Comparison of ENCODE assay signal across 30 mouse cellular contexts in the genomic region with DNA sequence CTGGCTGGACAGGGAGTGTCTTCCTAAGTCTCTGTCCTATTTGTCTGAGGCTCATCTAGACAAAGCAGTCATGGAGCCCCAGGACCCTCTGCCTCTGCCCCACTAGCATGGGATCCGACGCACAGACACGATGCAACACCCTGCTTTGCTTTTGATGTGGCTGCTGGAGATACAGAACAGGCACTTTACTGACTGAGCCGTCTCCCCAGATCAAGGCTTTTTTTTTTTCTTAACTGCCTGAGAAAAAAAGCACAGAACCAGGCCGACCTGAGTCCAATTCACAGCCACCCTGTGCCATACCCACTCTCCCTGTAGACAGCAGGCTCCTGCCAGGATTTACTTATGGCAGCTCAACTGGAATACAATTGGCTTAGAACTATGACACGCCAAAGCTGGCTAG. TPM values are rescaled to one million over a fixed set of nuclear protein-coding genes. Genes with fewer than 3 reads are reported as not detected.
A peak's percentile ranks its signal among the peaks of the same experiment; 100 is the strongest.
DNase-seq lines count a peak whose midpoint lies in the region; ATAC-seq lines count a peak whose summit lies in the region.
"Had no signal": no experiment of that assay in that cellular context is flagged by ENCODE, and none has a peak within 500 bp of the region (broad histone marks: within the 10 kb centered on the region; RNA-seq: fewer than 3 reads in every experiment).

No protein-coding gene starts in this region.

- WGBS in forebrain, embryonic 12.5 days, result 80% methylated on average over 6 of the region's 6 CpGs
- WGBS in forebrain, embryonic 11.5 days, result 90% methylated on average over 6 of the region's 6 CpGs
- 78% methylated on average over 6 of the region's 6 CpGs for WGBS in midbrain, embryonic 13.5 days
- 86% methylated on average over 6 of the region's 6 CpGs for WGBS in midbrain, embryonic 11.5 days

- no peaks in the 10 kb centered on the region for H3K27me3 ChIP-seq in forebrain, embryonic 12.5 days
- no peaks in the 10 kb centered on the region for H3K27me3 ChIP-seq in forebrain, embryonic 11.5 days (ENCODE audit: control insufficient read depth, insufficient read depth, low read length)
- no peaks in the 10 kb centered on the region for H3K27me3 ChIP-seq in midbrain, embryonic 13.5 days
- H3K27me3 ChIP-seq in midbrain, embryonic 11.5 days (ENCODE audit: control insufficient read depth, insufficient read depth, low read length), result no peaks in the 10 kb centered on the region
- H3K27me3 ChIP-seq: embryonic facial prominence, embryonic 15.5 days; heart, embryonic 13.5 days; intestine, embryonic 15.5 days; liver, embryonic 12.5 days; midbrain, embryonic 12.5 days; stomach, embryonic 15.5 days had no signal

- H3K9me3 ChIP-seq in forebrain, embryonic 12.5 days, result no peaks in the 10 kb centered on the region
- no peaks in the 10 kb centered on the region for H3K9me3 ChIP-seq in forebrain, embryonic 11.5 days (ENCODE audit: control insufficient read depth, low read length)
- H3K9me3 ChIP-seq in midbrain, embryonic 13.5 days, result no peaks in the 10 kb centered on the region
- H3K9me3 ChIP-seq in midbrain, embryonic 11.5 days (ENCODE audit: control insufficient read depth, low read length), result no peaks in the 10 kb centered on the region
- H3K9me3 ChIP-seq: embryonic facial prominence, embryonic 10.5 days; embryonic facial prominence, embryonic 15.5 days; heart, embryonic 13.5 days; intestine, embryonic 15.5 days; liver, embryonic 12.5 days; midbrain, embryonic 12.5 days; stomach, embryonic 15.5 days had no signal

- no peak for DNase-seq in forebrain, embryonic 11.5 days (ENCODE audit: low spot score)
- DNase-seq in midbrain, embryonic 11.5 days (ENCODE audit: low spot score, missing footprints), result no peak
- DNase-seq in thymus, postnatal 0 days (ENCODE audit: low spot score), result peak; percentile 70
- DNase-seq in kidney, adult 18-20 months, result no peak
- DNase-seq in kidney, postnatal 25 days, result no peak
- DNase-seq: adrenal gland, adult 2 months; adrenal gland, postnatal 36 days; cerebellum, adult 2 months; cerebellum, postnatal 14 days; gastrocnemius, adult 2 months; gastrocnemius, postnatal 36 days; heart, adult 18-20 months; heart, postnatal 10 days; kidney, adult 8-10 months; liver, postnatal 0 days; lung, postnatal 36 days; right cerebral cortex, postnatal 25 days had no signal

- no peak overlapping the region for H3K4me2 ChIP-seq in forebrain, embryonic 12.5 days
- no peak overlapping the region for H3K4me2 ChIP-seq in forebrain, embryonic 11.5 days (ENCODE audit: low read depth, low read length, severe bottlenecking)
- no peak overlapping the region for H3K4me2 ChIP-seq in midbrain, embryonic 13.5 days (replicated peaks)
- H3K4me2 ChIP-seq in midbrain, embryonic 11.5 days, result no peak overlapping the region
- H3K4me2 ChIP-seq: embryonic facial prominence, embryonic 15.5 days; heart, embryonic 13.5 days; intestine, embryonic 15.5 days; liver, embryonic 12.5 days; midbrain, embryonic 12.5 days; stomach, embryonic 15.5 days had no signal

- no peak for ATAC-seq in forebrain, embryonic 12.5 days (ENCODE audit: low FRiP score)
- no peak for ATAC-seq in forebrain, embryonic 11.5 days (replicated peaks; ENCODE audit: low FRiP score)
- ATAC-seq in midbrain, embryonic 13.5 days, result no peak
- ATAC-seq in midbrain, embryonic 11.5 days (ENCODE audit: low FRiP score), result no peak
- ATAC-seq: activated CD4-positive, CD25-positive, alpha-beta regulatory T cell, adult 4 months; forebrain, embryonic 16.5 days; hindbrain, postnatal 0 days; intestine, embryonic 15.5 days; liver, embryonic 12.5 days; liver, postnatal 0 days had no signal

- no peak overlapping the region for H3K27ac ChIP-seq in forebrain, embryonic 12.5 days
- H3K27ac ChIP-seq in forebrain, embryonic 11.5 days (ENCODE audit: low read depth, low read length), result no peak overlapping the region
- no peak overlapping the region for H3K27ac ChIP-seq in midbrain, embryonic 13.5 days
- H3K27ac ChIP-seq in midbrain, embryonic 11.5 days (ENCODE audit: low read depth, low read length), result no peak overlapping the region
- H3K27ac ChIP-seq: embryonic facial prominence, embryonic 10.5 days; embryonic facial prominence, embryonic 15.5 days; gastrocnemius, adult 2 months; heart, embryonic 13.5 days; hindbrain, postnatal 0 days; intestine, embryonic 15.5 days; kidney, postnatal 0 days; liver, embryonic 12.5 days; midbrain, embryonic 12.5 days; stomach, embryonic 15.5 days had no signal

- H3K4me3 ChIP-seq in forebrain, embryonic 12.5 days (replicated peaks), result no peak overlapping the region
- H3K4me3 ChIP-seq in forebrain, embryonic 11.5 days (ENCODE audit: low read depth, low read length), result no peak overlapping the region
- H3K4me3 ChIP-seq in midbrain, embryonic 13.5 days (replicated peaks), result no peak overlapping the region
- no peak overlapping the region for H3K4me3 ChIP-seq in midbrain, embryonic 11.5 days (ENCODE audit: low read depth, low read length)
- H3K4me3 ChIP-seq: embryonic facial prominence, embryonic 10.5 days; embryonic facial prominence, embryonic 15.5 days; gastrocnemius, adult 2 months; heart, embryonic 13.5 days; intestine, embryonic 15.5 days; liver, embryonic 12.5 days; midbrain, embryonic 12.5 days; stomach, embryonic 15.5 days had no signal

- H3K36me3 ChIP-seq in forebrain, embryonic 12.5 days (replicated peaks), result peaks cover 10% of the 10 kb centered on the region
- no peaks in the 10 kb centered on the region; the same call in 1 of the 2 replicates for H3K36me3 ChIP-seq in forebrain, embryonic 11.5 days (ENCODE audit: control insufficient read depth, insufficient read depth, low read length)
- H3K36me3 ChIP-seq in midbrain, embryonic 13.5 days, result peaks cover 18% of the 10 kb centered on the region
- H3K36me3 ChIP-seq in midbrain, embryonic 11.5 days (ENCODE audit: control insufficient read depth, insufficient read depth, low read length), result peaks cover 2% of the 10 kb centered on the region; the same call in 1 of the 2 replicates
- H3K36me3 ChIP-seq: intestine, embryonic 15.5 days had no signal

- peak overlapping the region; percentile 4; the same call in 1 of the 2 replicates for H3K9ac ChIP-seq in forebrain, embryonic 12.5 days
- H3K9ac ChIP-seq in forebrain, embryonic 11.5 days (ENCODE audit: low read length), result no peak overlapping the region
- H3K9ac ChIP-seq in midbrain, embryonic 13.5 days (replicated peaks), result peak overlapping the region; percentile 14; the same call in 1 of the 2 replicates
- H3K9ac ChIP-seq in midbrain, embryonic 11.5 days (ENCODE audit: low read length), result no peak overlapping the region
- H3K9ac ChIP-seq: embryonic facial prominence, embryonic 15.5 days; heart, embryonic 13.5 days; intestine, embryonic 15.5 days; liver, embryonic 12.5 days; liver, postnatal 0 days; midbrain, embryonic 12.5 days; stomach, embryonic 15.5 days had no signal

- H3K4me1 ChIP-seq in forebrain, embryonic 12.5 days, result peaks cover 26% of the 10 kb centered on the region
- 0 out of 2 replicates have a peak, but pooled peaks cover 5% of the 10 kb centered on the region for H3K4me1 ChIP-seq in forebrain, embryonic 11.5 days (replicated peaks; ENCODE audit: control insufficient read depth, insufficient read depth, low read length)
- H3K4me1 ChIP-seq in midbrain, embryonic 13.5 days (replicated peaks), result peaks cover 34% of the 10 kb centered on the region
- peaks cover 12% of the 10 kb centered on the region for H3K4me1 ChIP-seq in midbrain, embryonic 11.5 days (ENCODE audit: control insufficient read depth, insufficient read depth, low read length)

RNA-seq across cellular contexts. Expression of a gene that starts 3.8 kb away (rescaled TPM):
- 24.0 and 24.6 TPM in 2 replicates for polyA plus RNA-seq in forebrain, embryonic 12.5 days (2016; fragmentation: Nextera tagmentation; extraction: Ambion mirVana)
- 15.4 and 16.0 TPM in 2 replicates for polyA plus RNA-seq in forebrain, embryonic 11.5 days (2014; fragmentation: Nextera tagmentation; extraction: Ambion mirVana)
- 40.1 and 40.4 TPM in 2 replicates for polyA plus RNA-seq in midbrain, embryonic 13.5 days (2015; fragmentation: Nextera tagmentation; extraction: Ambion mirVana)
- 10.5 and 11.8 TPM in 2 replicates for polyA plus RNA-seq in midbrain, embryonic 11.5 days (2014; fragmentation: Nextera tagmentation; extraction: Ambion mirVana)
- 4.7 and 5.9 TPM in 2 replicates for polyA plus RNA-seq in thymus, postnatal 0 days (2015; fragmentation: Nextera tagmentation; extraction: Ambion mirVana)

RNA-seq across cellular contexts. Expression of a gene that starts 15.2 kb away (rescaled TPM):
- 12,389 and 14,301 TPM in 2 replicates for polyA plus RNA-seq in forebrain, embryonic 12.5 days (2016; fragmentation: Nextera tagmentation; extraction: Ambion mirVana)
- polyA plus RNA-seq in forebrain, embryonic 11.5 days (2014; fragmentation: Nextera tagmentation; extraction: Ambion mirVana), result 13,526 and 13,808 TPM in 2 replicates
- 15,567 and 17,404 TPM in 2 replicates for polyA plus RNA-seq in midbrain, embryonic 13.5 days (2015; fragmentation: Nextera tagmentation; extraction: Ambion mirVana)
- polyA plus RNA-seq in midbrain, embryonic 11.5 days (2014; fragmentation: Nextera tagmentation; extraction: Ambion mirVana), result 14,142 and 15,094 TPM in 2 replicates
- polyA plus RNA-seq in thymus, postnatal 0 days (2015; fragmentation: Nextera tagmentation; extraction: Ambion mirVana), result 27,108 and 27,970 TPM in 2 replicates

Comparison
In these comparisons a context has a peak if more than half of its experiments do, and no peak if none do; other contexts are left out.
1. H3K9ac ChIP-seq: peak in forebrain, embryonic 12.5 days (single experiment) and midbrain, embryonic 13.5 days (single experiment); none in forebrain, embryonic 11.5 days (single experiment) and midbrain, embryonic 11.5 days (single experiment).